Mouse (Mus musculus): ENCODE measurements around the gene Pole. TPM values are rescaled to one million over a fixed set of nuclear protein-coding genes. Genes with fewer than 3 reads are reported as not detected.

Pole gene
- total RNA-seq, 2 experiments from 2014 or later: 7.4 to 9.1 TPM

DNA sequence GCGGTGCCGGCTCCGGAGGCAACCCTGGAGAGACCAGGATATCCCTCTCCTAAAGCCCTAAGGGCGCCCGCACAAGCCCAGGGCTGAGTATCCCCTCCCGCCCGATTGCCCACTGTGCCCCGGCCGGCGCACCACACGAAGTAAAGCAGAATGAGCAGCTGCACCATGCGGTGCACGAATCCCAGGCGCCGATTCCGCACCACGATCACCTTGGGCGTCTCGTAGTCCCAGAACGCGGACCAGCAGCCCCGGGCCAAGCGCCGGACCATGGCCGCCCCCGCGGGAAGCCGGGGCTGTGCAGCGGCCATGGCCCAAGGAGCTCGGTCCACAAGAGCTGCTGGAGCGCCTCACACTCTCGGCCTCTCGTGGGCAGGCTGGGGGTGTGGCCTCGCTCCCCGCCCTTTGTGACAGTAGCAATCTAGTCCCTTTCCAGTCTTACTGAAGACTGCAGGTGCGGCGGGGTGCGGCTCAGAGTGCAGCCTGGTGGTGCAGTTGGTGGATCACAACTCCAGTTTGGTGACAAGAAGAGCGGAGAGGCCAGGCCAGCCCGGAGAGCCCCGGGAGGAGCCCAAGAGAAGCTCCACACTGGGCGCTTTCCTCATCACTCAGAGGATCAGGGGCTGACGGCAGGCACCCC lies 56.7 kb downstream of the Pole start, which contains the start of gene P2rx2:
Gene P2rx2, minus strand, starts transcription at position 565 of the 637 bp plus-strand sequence.
- intact Hi-C loops (cut with DNase I): no loop called here
- DNase-seq: peak; percentile 39

DNA sequence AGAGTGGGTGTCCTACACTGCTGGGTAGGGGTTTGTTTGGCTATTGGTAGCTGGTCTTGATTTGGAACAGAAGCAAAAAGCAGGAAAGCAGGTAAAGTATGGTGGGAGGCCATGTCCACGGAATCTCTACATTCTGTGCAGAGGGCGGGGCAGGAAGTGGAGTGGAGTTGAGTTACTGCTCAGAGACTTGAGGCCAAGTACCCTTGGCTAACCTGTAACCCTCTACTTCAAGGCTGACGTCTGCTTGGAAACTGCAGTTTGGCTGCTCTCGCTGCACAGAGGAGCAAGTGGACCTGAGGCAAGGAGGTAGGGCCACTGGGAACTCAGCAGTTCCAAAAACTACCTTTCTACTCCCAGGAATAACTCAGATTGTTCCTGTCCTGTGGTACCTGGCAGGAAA lies 58.4 kb downstream of the Pole start, which contains the start of gene Lrcol1:
Gene Lrcol1, plus strand, starts transcription at position 207 of the 400 bp plus-strand sequence.
- intact Hi-C loops (cut with DNase I): no loop called here
- no peak for DNase-seq

DNA sequence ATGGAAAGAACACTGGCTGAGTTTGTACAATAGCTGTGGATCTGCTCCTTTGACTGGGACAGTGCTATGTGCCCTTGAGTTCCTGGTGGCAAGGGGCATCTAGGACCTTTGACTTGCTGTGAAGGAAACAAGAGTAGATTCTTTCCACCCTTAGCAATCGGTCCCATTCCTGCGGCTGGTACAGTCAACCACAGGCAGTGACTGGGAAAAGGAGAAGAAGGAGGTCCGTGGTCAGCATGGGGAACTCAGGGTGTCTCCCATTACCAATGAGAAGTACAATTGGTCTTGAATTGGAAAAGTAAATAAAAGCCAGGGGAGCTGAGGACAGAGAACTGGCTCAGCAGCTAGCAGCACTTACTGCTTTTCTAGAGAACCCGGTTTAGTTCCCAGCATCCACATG lies 59.4 kb downstream of the Pole start:
- intact Hi-C loops (cut with DNase I): no loop called here
- DNase-seq: no peak

DNA sequence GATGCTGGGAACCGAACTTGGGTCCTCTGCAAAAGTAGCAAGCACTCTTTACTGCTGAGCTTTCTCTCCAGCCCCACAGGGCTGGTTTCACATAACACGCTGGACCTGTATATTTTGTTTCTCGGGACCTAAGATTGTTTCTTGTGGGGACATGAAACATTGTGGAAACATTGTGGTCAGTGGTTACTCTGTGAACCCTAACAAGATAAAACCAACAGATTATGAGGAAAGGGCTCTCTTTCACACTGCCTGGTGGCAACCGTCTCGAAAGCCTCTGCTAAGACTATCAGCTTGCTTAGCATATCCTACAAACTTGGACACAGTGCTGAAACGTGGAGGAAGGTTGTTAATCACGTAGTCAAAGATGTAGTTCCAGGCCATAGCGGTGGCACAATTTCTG lies 60.9 kb downstream of the Pole start:
- no peak for DNase-seq
- intact Hi-C loops (cut with DNase I): no loop called here

DNA sequence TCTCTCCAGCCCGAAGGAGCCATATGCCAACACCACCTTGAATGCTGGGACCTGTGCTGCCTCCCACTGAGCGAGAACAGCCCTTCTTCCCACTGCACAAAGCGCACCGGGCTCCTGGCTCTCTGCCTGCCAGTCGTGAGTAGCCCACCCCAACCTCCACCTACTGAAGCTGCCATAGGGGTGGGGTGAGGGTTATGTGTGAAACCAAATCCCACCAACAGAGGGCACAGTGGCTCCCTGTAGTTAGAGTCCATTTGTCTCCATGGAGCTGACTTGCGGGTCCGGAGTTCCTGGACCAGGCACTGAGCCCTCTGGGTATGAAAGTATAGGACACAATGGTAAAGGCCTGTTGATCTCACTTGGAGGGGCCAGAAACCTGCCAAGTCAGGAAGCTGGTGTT lies 68.6 kb downstream of the Pole start:
- intact Hi-C loops (cut with DNase I): no loop called here
- DNase-seq: peak; percentile 36 to 53

DNA sequence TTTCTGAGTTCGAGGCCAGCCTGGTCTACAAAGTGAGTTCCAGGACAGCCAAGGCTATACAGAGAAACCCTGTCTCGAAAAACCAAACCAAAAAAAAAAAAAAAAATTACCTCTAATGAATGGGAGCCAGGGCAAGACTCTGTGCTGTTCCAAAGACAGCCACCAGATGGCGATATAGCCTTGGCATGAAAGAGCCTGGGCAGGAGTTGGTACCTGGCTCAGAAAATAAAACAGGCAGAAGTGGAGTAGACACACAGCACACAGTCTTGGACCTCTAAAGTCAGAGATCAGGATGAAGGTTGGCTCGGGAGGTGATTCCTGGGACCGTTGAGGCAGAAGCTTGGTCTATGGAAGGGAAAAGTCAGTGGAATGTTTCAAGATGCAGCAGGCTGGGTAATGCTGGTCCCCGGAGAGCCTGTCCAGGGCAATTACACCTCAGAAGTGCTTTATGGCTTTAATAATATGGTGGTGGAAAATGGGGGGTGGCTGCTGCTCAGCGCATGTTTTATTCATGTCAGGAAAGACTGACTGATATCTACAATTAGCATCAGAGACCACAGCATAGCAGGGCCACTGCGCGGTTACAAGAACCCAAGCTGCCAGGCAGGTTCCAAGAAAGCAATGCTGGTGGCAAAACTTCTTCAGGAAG lies 71.5 kb downstream of the Pole start:
- peak; percentile 79 to 89 for DNase-seq
- intact Hi-C loops (cut with DNase I): loop anchor here (1.0 to 2.0 kb wide), 3 partner anchors 72 to 279 kb away; no protein-coding TSS in a partner anchor

DNA sequence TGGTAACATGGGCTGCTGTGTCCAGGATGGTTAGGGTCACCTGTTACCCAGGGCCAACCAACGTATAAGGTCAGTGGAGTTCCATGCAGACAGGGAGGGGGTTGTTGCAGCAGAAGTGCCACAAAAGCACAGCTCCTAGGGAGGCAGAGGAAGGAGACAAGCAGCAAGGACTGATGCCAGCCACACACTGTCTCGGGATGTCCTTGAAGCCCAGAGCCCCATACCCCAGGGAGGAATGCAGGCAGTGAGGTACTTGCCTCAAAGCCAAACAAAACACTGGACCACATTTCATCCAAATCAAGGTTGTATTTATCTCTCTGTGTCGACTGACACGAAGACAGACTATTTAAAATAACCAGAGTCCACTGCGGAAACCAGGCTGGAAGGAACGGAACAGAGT lies 75.4 kb downstream of the Pole start:
- DNase-seq: no peak
- intact Hi-C loops (cut with DNase I): no loop called here

DNA sequence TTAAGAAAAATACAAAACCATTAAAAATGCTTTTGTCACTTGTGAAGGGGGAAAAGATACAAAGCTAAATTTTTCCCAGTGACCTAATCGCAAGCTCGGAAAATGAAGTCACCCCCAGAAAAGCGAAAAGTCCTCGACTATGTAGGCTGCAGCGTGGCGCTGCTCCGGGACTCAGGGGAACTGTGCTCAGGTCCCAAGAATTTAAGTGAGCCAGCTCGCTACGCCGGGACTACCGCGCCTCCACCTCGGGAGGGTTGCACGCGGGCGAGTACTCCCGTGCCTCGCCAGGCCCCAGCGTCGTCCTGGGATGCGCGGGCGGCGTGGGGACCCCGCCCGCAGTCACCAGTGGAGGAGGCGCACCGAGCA lies 76.7 kb downstream of the Pole start:
- intact Hi-C loops (cut with DNase I): no loop called here
- no peak for DNase-seq

DNA sequence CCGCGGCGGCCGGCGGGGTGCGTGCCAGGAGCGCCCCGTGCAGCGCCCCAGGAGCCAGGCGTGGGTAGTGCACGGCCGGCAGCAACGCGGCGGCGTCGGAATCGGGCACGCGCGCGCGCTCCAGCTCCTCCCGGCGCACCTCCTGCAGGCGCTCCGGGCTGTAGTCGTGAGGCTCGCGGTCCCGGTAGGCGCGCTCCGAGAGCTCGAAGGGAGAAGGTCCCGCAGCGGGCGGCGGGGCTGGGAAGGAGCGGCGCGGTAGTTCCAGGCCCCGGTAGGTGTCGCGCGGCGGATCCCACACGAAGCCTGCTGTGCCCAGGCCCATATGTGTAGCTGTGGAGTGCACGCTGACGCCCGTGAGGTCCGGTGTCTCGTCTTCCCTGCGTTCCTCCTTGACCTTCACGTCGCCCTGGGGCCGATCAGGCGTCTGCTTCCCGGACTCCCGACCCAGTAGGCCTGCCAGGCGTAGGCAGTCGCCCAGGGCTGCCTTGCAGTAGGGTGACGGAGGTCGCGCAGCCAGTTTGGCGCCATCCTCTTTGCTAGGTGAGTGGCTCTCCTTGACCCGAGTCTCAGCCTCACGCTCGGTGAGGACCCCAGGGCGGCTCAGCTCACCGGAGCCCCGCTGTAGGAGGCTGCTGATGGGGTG lies 77.2 kb downstream of the Pole start:
- DNase-seq: peak; percentile 85 to 87
- intact Hi-C loops (cut with DNase I): no loop called here

DNA sequence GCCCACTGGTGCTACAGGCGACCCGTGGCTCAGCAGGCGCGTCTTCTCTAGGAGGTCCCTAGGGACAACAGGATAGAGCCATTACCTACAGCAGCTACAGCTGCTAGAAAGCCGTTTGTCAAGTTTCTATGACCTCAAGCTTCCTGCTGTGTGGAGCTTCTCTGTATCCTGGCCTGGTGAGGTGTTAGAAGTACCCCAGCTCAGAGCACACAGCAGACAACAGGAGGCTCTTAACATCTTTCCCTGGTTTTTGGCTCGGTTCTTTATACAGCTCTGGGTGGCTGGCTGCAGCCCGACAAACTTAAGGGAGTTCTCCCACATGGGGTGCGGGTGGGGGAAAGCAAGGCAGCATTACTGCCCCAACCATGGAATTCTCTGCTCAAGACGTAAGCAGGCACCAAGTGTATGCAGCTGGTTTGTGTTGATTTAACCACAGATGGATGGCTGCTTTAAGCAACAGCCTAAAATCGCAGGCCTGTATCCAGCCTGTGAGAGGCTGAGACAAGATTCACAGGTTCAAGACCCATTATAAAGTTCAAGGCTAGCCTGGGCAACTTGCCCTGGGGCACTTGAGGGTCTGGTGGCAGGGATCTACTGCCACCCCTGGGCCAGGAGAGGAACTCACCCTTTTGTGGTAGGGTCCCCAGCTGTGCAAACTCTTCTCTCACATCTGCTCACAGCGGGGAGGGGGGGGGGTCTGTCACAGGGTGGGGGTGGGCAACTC lies 77.9 kb downstream of the Pole start:
- intact Hi-C loops (cut with DNase I): no loop called here
- peak; percentile 8 to 29 for DNase-seq

DNA sequence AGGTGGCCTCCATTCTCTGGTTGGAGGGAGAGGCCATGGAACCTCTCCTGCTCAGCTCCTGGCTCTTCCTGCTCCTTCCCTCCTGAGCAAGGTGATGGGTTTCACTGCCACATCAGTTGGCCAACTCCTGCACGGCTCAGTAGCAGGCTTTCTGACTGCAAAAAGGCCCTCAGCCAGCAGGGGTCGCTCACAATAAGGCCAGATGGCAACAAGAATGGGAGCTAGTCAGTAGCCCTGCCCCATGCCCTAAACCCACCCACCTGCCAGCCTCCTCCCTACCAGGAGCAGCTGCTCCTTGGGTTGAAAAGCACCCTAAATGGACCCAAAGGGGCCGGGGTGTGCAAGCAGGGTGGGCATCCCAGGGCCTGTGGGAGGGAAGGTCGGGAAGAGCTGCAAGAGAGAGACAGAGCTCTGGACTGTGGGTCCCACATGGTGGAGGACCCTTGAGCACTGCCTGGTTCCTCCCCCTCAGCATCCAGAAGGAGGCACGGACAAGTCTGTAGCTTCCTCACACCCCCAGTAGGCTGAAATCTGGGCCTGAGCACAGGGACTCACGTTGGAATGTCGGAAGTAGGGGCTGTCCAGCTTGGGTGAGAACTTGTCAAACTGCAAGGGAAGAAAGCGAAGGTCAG lies 90.8 kb downstream of the Pole start:
- intact Hi-C loops (cut with DNase I): loop anchor here (2.0 to 5.0 kb wide), 2 partner anchors 52 to 260 kb away; no protein-coding TSS in a partner anchor
- peak; percentile 73 to 86 for DNase-seq

DNA sequence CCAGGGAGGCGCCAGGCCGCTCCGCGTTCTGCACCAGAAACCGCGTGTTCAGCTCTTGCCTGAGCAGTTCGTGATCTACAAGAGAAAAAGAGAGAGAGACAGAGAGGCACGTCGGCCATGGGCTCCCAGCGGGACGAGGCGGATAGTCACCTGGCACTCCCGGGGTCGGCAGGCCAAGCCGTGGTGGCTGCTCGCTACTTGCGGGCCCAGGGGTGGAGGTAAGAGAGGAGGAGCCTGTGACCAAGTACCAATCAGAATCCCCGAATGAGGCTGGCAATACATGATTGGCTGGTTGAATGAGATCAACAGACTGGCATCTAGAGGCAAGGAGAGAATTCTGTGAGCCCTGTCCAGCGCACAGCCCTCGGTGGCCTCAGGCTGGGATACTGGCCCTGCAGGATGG lies 92.1 kb downstream of the Pole start:
- no peak for DNase-seq
- intact Hi-C loops (cut with DNase I): loop anchor here (5.0 kb wide), 1 partner anchor 259 kb away; no protein-coding TSS in a partner anchor

DNA sequence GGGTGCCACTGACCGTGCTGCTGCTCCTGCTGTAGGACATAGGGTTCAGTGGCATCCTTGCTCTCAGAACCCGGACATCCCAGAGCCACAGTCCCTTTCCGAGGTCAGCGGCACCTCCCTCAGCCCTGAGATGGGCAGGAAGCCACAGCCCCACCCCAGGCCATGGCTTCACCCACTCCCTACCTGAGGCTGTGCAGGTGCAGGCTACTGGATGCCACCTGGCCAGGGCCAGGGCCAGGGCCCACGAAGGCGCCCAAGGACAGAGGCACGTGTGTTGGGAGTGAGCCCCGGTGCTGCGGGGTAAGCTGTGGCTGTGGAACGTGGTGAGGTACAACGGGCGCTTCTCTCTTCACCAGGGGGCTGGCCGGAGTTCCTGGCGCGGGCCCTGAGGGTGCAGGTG lies 93.0 kb downstream of the Pole start:
- DNase-seq: no peak
- intact Hi-C loops (cut with DNase I): loop anchor here (5.0 kb wide), 1 partner anchor 258 kb away; no protein-coding TSS in a partner anchor

DNA sequence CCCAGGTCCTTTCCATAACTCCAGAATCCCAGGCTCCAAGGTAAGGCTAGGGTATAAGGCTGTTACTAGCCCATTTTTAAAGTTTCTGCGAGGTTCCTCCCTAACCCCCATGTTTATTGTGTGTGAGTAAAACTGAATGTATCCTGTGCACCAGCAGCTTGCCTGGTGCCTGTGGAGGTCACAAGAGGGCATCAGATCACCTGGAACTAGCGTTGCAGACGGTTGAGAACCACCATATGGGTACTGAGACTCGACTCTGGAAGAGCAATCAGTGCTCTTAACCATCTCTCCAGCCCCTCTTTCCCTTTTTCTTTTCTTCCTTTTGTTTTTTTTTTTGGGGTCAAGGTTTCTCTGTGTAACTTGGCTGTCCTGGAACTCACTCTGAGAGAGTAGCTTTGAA lies 93.7 kb downstream of the Pole start:
- no peak for DNase-seq
- intact Hi-C loops (cut with DNase I): loop anchor here (5.0 kb wide), 1 partner anchor 257 kb away; no protein-coding TSS in a partner anchor

DNA sequence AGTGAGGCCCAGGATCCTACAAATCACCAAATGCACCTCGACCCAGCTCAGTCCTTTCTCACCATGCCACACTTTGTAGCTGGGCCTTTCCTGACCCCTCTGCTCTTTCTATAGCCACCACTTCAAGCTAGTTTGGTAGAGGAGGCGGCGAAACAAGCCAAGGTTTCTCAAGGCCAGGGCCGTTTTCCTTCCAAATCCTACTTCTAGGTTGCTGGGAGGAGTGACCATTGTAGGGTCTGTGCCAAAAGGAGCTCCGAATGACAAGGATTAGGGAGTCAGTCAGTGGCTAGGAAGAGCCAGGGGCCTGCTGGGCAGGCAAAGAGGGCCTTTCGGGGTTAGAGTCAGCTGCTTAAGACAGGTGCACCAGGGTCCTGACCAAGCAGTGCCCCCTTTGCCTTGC lies 98.4 kb downstream of the Pole start:
- intact Hi-C loops (cut with DNase I): no loop called here
- peak in 1 of 2 experiments; percentile 14 for DNase-seq

DNA sequence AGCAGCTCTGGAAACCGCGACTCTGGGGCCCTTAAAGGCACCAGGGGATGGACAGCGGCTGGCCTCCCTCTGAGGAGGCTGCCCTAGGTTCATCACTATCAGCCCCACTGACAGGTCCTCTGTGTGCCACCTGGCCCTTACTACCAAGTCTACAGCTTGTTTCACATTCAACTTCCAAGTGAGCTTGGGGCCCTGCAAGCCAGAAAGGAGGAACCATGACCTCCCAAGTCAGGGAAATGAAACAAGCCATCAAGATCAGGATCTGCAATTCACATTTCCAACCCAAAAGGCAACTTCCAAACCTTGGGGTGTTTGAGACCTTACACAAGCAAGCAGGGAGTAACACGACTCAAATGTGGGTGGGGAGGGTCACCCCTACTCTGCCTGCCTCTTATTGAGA lies 99.2 kb downstream of the Pole start:
- no peak for DNase-seq
- intact Hi-C loops (cut with DNase I): no loop called here

DNA sequence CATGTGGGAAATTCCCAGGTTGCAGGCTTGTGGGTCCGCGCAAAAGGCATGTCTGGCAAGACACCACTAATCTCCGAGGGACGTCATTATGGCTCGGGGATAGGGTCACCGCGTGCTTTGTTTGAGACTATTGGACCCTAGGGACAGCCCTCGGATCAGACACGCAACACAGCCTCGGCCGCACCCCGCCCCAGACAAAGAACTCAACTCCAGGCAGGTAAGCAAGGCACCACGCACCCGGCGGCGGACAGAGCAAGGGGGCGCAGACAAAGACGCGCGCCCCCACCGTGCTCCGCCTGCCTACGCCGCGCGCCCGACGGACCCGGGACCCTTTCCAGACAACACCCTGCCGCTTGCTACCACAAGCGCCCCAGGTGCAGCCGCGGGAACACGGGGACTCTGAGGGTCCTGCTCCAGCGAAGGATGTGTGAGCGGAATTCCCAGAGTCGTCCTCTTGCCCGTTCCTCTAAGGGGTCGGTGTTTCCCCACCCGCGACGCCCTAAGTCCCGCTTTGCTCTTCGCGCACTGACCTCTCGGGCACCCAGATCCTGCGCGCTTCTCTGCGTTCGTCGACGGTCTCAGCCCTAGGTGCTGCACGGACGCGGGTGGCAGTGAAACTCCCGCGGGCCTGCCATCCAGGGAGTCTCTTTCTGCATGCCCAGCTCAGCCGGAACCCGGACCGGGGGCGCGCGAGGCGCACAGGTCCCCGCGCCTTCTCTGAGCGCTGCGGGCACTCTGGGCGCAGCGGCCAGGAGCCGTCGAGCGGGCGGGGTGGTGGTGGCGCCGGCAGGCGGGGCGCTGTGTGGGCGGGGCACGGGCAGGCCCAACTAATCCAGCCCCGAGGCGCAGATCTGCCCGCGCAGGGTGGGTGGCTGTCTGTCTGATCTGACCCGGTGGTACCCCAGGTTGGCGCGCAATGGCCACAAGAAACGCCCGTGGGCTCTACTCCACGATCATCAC lies 100.5 kb downstream of the Pole start:
- peak; percentile 79 to 80 for DNase-seq
- intact Hi-C loops (cut with DNase I): no loop called here
